Mouse (Mus musculus): ENCODE data around the gene Tm4sf4. TPM values are rescaled to one million over a fixed set of nuclear protein-coding genes. Genes with fewer than 3 reads are reported as not detected.
A peak's percentile ranks its signal among the peaks of the same experiment; 100 is the strongest.

The Tm4sf4 gene
- polyA plus RNA-seq, 1 experiment from 2014 or later: not detected

DNA sequence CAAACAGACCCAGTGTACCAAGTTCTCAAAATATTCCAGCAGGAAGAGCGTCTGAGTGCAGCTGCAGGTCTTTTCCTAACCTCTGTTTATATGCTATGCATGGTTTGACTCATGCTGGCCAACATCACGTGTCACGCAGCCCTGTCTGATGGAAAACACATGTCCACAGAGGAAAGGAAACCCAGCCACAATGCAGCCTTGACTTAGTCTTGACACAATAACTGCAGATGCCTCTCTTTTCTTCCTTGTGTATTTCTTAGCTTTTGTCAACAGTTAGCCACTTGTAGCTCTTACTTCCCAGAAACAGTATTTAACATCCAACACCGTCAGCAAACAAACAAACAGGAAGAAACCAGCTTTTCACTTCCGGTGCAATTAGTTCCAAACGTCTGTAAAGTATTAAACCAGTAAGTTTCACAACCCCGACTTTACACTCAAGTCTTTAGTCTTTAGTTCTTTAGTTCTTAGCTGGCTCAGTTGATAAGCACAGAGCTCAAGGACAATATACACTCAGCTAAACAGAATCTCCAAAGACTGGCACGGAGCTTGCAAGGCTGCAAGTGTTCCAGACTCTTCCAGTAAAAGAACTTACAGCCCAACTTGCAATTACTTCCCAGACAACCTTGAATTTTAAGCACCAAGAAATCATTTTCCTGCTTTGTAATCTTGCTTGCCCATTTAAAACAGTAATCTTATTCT lies 62.5 kb downstream of the Tm4sf4 start:
- DNase-seq (ENCODE audit: extremely low spot score, low spot score): no peak
- Histone ChIP-seq H3K4me1 (0 out of 2 replicates have a peak, but pooled peaks cover 5% of the 10 kb centered on the region), H3K27ac (peak overlapping the region; percentile 63; the same call in 1 of the 2 replicates), H3K9me3 (no peaks in the 10 kb centered on the region), H3K27me3 (ENCODE audit: poor library complexity, severe bottlenecking) (no peaks in the 10 kb centered on the region), H3K4me3 (no peak overlapping the region), H3K36me3 (replicated peaks) (no peaks in the 10 kb centered on the region)
- WGBS: 70% methylated on average over 8 of the region's 8 CpGs

Other genes starting within 250 kb of the Tm4sf4 start
- 4.8 and 6.8 TPM in 2 replicates for gene Tm4sf1, start 123.3 kb upstream of the Tm4sf4 start, polyA plus RNA-seq (2016; fragmentation: Nextera tagmentation; extraction: Ambion mirVana)
- 10.6 and 11.3 TPM in 2 replicates for gene Wwtr1, start 150.6 kb downstream of the Tm4sf4 start, polyA plus RNA-seq (2016; fragmentation: Nextera tagmentation; extraction: Ambion mirVana)
- gene Commd2, start 226.4 kb downstream of the Tm4sf4 start, polyA plus RNA-seq (2016; fragmentation: Nextera tagmentation; extraction: Ambion mirVana): 93.2 and 94.9 TPM in 2 replicates

Measured in forebrain, embryonic 10.5 days (tissue).